Mouse (Mus musculus) 3T3-L1 (cell line): ENCODE data around the gene Glis3.

Experiments
- DNase-seq: peaks from one replicate; pipeline ENCODE4 v3.0.0-alpha.2; 2015; ENCODE audit warnings: low read depth, low spot score

Glis3 gene

DNA sequence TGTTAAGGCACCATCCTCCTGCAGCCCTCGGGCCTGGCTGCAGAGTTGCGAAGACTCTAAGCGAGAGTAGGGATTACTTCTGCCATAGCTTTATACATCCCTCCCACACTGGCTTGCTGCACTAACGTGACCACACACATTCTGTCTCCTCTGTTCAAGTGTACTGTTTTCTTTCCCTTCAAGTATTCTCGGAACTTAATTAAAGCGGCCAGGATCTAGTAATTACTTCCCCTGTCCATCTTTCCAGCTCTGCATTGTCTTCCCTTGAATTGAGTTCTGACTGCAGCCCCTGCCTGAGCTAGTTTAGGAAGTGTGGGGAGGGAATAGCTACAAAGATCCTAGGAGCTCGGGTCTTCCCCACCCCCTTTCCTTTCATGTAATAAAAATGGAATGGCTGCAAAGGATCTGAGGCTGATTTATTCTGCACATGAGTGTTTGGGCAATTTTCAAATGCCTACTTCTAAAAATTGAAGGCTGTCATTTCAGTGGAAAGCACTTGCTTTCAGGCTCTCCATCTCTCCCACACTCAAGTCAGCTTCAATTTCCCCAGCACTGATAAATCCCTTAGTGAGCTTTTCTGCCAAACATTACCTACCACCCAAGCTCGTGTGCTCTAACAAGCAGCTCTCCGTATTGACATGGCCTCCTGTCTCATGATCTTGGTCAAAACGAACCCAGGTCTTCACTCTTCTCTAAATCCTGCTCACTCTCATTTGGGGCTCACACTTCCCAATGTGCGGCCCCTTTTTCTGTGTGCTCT lies 346.7 kb downstream of the Glis3 start:
- DNase-seq, result no peak

DNA sequence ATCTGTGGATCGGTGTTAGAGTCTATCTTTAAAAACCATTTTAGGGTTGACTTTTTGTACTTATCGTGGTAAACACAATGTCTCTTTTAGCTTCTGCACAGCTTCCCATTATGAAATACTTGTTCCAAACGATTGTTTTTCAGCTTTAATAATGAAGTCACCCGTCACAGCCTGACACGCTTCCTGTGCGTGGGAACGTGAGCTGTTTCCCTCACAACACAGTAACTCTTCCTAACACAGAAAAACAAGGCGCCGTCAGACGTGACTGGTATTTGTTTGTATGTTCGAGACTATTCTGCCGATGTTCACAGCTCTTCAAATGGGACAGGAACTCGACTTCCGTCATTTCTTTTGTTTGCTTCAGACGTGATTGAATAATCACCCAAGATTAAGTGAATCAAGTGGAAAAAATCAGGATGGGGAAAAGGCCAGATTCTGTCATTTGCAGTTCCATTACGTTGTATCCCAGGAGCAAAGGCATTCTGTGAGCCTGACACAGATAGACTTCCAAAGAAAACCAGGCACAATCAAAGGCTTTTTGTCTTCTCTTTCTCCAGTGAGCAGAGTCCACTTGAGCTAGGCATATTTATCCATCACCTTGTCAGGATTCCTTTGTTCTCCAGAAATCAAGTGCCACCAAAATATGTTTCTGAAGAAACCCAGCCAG lies 351.3 kb downstream of the Glis3 start:
- no peak for DNase-seq

DNA sequence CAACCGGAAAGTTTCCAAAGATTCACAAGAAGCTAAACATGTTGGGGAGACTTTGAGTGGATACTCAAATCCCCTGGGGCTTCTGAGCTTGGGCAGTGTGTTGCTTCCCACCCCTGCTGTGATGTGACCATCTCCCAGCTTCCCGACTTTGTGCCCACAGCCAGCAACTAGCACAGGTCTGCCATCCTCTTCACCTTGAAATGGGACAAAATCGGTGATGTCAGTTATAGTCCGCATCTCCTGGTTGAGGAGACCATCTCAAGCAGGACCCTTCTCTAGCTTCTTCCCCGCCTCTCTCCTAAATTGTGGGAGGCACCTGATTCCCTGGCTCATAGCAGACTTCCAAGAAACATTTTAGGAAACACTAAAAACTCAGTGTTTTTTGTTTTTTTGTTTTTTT lies 352.3 kb downstream of the Glis3 start:
- DNase-seq, result no peak

DNA sequence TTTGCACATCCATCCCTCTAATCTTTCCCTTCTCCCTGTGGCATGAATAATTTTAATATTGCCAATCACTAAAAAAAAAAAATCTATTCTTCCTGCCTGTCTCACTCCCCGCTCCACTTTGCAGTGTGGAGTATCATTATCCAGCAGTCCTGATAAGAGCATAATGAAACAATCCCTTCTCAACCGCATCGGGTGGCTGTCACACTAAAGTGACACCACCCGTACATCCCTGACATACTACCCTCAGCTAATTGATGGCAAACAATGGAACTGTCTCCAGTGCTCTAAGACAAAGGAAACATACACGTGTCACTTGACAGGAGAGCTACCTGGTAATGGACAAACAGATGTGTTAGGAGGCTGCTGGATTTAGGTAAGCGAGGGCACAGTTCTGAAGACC lies 373.8 kb downstream of the Glis3 start:
- no peak for DNase-seq

DNA sequence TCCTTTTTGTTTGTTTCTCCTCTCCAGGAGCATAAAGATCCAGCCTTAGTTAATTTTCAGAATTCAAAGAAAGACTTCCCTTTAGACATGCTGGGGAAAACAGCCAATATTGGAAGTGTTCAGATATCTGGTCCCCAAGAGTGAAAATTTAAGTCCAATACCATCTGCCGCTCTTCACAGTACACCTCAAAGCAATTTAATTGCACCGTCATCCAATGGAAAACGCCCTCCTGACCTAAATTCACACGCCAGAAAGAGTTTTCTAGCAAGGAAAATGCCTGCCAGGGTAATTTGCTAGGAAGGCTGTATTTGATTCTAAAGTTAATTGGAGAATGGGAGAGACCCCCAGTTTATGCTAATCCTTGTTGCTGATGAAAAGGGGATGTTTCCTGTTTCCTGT lies 374.4 kb downstream of the Glis3 start:
- no peak for DNase-seq

DNA sequence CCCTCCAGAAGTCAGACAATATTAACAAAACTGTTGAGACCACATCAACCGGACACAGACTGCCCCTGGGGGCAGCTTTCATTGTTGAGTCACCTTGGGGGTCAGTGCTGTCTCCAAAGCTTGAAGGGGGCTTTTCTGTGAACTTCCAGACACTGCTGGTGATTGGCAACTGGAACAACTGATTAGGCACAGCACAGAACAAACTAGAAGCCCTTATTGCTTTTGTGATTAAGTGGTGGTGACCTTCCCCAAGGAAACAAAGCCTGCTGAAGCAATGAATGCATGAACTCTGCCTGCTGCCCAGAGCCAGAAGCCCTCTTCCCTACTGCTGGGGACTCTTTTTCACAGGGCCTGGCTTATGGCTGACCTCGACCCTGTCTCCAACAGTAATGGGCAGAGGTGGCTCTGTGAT lies 377.0 kb downstream of the Glis3 start:
- no peak for DNase-seq

DNA sequence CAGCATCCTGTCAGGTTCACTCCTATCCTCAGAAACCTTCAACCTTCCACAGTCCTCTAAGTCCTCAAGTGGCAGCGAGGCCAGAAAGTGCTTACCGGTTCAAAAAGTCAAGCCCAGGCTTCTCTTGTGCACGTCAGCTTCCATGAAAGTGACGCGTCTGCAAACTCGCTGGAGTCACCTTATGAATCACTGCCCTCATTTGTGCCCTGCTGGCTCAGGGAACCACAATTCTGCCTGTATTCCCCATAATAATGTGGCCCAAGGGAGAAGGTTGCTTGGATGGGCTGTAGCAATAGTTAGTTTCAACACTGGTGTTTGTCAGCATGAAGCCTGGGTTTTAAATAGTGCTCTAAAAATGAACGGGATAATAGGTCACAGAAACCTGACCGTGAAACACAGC lies 379.7 kb downstream of the Glis3 start:
- DNase-seq, result peak; percentile 71

DNA sequence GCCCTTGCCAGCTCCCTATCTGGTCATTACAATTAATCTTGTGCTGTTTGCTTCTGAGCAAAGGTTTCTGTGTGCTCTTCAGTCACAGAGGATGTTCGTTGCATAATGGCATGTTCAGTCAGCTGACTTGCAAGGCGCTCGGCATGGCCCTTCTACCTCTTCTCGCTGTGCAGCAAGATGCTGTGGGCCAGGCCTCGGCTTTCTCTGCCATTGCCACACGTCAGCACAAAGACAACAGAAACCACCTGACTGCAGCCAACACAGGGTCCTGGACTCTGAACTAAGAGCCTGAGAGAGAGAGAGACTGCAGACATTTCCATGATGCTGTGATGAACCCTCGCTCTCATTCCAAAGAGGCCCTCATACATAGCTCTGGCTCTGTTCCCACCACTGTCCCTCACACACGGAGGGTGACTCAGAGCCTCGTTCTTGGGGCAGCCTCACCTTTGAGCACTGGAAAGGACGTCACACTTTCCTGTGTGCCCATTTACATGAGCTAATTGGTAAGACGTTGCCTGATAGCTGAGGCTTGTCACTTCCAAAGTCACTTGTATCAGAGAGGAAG lies 380.6 kb downstream of the Glis3 start:
- DNase-seq, result peak; percentile 43

DNA sequence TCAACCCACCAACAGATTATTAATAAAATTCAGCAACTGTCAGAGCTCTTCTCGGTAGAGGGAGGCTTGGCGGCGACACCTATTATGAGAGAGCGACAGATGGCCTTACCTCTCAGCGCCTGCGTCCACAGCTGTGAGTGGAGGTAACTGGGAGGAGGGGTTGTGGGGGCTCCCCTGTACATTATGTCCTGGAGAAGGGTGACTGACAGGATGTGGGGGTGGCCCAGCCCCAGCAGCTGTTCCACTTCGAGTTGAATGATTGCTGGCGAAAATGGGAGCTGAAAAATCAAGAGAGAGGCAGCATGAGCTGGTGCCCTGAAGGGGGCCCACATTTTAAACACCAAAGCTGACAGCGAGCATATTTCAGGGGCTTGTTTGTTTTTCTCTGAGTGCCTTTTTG lies 381.2 kb downstream of the Glis3 start:
- no peak for DNase-seq

DNA sequence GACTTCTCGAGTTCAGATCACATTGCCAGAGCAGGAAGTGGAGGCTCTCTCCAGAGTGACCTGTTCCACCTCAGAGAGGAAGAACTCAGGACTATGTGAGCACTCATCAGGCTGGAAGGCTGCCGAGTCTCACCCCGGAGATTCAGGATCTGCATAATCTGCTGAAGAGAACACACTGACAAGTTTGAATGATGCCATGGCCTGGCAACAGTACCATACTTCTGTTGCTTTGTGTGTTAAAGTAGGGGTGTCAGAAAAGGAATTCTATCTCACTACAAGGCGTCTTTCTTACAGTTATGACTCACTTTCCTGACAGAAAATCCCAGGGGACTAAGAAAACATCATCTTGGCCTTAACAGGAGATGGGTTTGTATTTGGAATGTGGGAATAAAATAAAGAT lies 388.3 kb downstream of the Glis3 start:
- DNase-seq, result peak; percentile 94

DNA sequence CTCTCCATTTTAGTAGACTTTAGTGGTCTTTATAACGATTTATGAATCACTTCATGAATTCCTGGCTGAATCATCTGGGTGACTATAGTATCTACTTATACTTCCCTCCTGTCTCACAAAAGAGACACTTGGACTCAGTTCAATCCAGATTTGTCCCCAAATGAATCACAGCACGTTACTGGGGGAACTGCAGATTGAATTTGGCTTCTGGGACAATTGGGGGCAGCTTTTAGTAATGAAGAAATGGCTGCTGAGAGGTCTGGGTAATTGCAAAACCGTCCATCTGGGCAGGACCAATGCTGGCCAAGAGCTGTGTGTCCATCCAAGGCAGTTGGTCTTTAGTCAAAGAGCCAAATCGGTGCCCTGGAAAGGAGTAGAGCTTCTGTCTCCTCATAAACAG lies 390.4 kb downstream of the Glis3 start:
- peak; percentile 60 for DNase-seq

DNA sequence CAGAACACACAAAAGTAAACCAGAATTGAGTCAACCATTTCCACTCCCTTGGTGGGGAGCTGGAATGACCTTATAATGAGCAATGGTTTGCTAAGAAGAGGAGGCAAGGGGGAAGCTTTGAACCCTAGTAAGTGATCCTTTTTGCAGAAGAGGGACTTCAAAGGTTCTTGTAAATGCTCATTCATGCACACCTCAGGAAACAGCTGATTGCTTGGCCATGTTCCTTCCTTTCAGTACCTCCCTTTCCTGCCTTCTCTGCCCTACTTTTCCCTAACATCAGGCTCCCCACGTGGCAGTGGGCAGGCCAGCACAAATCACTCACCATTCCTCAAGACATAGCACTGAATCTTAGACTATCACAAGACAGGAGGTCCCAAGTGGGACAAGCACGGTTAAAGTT lies 392.4 kb downstream of the Glis3 start:
- no peak for DNase-seq

DNA sequence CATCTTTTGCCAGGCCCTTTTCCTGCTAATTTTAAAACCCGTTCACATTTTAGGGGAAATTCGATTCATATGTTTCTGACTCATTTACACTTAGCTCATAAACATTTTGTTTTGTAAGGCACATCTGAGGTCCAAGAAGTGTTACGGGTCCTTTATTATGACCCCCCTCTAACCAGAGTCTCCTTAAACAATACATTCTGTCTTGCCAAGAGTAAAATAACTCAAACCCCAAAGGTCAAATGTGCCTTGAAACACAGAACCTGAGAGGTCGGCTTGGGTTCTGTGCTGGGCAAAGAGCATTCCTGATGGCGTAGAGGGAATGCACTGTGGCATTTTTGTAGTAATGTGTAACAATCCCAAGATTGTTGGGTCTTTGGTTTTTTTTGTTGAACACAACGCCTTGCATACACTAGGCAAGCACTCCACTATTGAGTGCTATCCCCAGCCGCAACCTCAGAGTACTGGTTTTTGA lies 395.7 kb downstream of the Glis3 start:
- peak; percentile 78 for DNase-seq

DNA sequence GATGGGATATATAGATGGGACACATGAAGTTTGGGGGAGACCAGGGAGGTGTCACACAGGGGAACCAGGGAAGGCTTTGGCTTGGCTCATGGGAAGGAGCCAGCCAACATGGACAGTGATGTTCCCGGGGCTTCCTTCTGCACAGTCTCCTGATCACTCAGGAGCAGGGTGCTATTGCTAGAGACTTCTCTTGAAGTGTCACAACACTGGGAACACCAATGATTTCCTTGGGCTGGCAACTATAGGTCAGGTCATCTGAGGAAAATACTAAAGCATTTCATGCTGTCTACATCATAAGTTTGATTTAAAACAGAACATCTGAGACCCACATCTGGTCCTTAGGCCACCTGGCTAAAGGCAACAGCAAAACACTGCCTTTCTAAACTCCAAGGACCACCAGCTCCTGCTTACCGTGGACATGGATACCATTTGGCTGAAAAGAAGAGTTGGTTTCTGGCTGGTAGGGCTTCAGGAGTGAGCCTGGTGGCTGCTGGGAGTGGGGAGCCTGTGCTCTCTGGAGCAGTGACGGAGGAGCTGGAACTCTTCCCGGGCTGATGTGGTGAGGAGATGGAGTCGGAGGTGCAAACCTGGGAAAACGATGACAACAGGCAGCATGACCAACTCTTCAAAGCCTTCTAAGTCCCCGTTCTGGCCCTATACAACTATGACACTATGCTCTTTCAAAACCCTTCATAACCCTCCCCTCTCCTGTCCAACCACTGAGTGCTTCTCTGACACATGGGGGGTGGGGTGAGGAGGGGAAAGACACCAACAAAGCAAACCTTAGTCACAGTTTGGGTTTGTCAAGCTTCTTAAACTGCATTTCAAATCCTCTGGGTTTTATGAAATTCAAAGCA lies 396.4 kb downstream of the Glis3 start:
- no peak for DNase-seq

DNA sequence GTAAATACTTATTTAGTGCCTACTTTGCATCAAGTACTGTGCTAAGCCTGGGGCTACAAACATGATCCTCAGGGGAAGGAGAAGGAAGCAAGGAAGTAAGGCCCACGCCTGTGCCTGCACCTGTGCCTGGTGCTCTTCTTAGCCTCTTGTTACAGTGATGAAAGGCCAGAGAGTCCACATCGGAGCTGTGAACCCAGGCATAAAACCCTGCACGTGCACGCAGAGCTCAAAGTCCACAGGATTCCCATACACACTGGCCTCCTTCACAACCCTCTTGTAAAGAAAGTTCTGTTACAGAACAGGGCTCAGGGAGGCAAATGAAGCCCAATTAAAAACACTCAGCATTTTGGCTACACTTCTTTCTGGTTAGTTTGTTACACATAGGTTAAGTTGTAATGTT lies 398.5 kb downstream of the Glis3 start:
- no peak for DNase-seq

DNA sequence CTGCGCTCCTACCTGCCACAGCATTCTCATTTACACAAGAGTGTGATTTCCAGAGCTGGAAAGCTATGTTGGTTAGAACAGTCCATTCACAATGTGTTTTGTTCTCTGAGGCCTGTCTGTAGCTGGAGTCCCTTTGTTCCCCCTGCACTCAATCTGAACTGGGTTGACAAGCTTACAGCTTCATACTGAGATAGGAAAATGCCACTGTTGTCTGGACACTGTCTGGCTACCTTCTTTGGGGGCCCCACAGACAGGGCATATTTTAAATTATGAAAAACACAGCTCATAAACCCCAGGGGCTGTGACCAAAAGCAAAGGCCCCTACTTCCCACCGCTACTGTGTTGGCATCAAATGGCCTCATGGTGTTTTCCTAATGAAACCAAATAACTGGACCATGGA lies 402.8 kb downstream of the Glis3 start:
- DNase-seq, result no peak

DNA sequence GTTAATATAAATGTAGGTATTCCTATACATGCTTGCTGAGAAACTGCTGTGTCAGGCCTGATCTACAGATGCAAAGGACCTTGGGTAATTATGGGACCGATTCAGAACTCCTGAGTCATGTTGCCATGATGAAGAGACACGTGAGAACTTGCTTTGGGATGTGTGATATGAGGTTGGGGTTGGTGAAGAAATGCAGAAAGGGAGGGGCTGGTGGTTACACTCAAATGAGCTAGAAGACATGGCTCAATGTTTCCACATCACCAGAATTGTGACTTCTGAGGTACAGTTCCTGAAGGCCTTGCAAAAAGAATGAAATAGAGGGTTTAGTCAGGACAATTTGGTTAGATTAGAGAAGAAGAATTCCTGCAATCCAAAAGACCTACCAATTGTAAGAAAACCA lies 405.4 kb downstream of the Glis3 start:
- no peak for DNase-seq

DNA sequence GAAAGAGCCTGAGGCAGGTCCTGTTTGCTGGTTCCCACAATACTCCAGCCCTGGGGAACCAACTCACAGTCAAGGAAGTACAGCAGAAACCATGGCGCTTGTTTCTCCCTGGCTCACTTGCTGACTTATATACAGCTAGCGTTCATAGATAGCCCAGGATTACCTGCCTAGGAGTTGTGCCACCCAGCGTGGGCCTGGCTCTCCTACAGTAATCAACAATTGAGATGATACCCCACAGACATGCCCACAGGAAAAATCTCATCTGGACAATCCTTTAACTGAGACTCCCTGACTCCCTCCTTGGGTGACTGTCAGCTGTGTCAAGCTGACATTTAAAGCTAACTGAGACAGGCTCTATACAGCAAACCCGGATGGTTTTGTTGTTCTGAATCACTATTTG lies 405.9 kb downstream of the Glis3 start:
- no peak for DNase-seq

DNA sequence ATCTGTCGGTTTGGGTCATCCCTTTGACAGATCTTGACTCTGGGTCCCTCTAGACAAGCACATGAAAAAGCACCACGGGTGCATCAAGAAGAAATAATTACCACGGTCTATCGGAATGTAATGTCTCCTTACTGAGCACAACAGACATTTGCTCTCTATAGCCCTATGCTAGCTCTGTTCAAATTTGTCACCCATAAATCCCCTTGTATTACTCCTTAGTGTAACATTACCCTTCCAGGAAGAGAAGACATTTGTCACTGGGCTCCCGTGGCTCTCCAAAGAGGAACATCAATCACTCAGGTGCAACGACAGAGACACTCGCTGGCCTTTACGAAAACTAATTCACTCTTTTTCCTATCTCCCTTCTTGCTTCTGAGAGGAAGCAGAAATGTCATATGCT lies 413.0 kb downstream of the Glis3 start:
- DNase-seq, result no peak

DNA sequence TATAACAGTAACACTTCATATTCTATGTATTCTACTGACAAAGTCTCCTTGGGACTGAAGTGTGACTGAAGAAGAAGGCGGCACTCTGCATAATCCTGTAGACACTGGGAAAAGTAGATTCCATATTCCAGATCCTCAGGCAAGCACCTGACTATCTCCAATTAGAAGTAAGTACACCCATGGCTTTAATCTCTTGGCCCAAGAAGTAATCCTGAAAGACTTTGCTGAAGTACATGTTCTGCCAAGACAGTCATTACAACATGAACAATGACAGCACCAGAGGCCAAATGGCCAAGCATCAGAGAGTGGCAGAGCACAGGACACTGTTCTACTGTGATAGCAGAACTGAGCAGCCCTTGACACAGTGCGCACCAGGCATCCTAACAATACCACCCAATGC lies 414.1 kb downstream of the Glis3 start:
- DNase-seq, result no peak

DNA sequence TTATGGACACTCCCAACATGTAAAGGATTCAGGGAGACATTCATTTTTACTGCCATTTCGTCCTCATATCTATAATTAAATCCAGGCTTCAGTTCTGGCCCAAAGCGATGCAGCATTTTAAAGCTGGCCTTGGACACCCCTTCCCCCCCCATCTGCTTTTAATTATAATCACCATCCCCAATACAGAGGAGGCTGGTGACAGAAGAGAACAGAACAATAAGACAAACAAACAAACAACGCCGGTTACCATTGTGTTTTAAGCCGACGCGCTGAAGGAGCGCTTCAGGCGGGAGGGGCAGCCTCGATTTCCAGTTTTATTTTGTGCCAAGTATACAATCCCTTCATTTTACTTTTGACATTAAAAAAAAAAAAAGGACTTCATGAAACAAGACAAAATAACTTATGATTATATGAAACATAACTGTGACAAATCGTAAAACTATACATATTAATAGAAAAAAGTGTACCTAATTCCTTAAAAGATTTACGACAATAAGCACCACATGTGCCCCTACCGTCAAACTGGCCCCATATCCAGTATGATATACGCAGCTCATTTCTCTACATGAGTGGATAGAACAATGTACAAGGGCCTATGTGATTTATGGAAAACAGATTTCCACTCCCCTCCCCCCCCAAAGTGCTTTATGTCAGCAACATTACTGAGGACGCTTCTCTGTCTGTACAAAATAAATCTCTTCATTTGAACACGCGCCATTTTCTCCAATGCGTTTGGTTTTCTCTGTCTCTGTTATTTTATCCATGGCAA lies 420.8 kb downstream of the Glis3 start:
- peak; percentile 18 for DNase-seq
